Mouse (Mus musculus) neural tube, embryonic 11.5 days (tissue): ENCODE data around the gene Gm20481. TPM values are rescaled to one million over a fixed set of nuclear protein-coding genes. Genes with fewer than 3 reads are reported as not detected.

Experiments used
- ATAC-seq: fragments of 200-750 bp; cut with Nextera tagmentation; 2 replicates; pipeline ENCODE4 v1.8.0; 2017; ENCODE audit warnings: moderate number of reproducible peaks, mild to moderate bottlenecking, moderate TSS enrichment, moderate library complexity; ENCODE audit not compliant: insufficient read depth, low FRiP score, low TSS enrichment
- DNase-seq: peaks from one replicate; pipeline ENCODE4 v3.0.0-alpha.2; 2015; ENCODE audit warnings: low spot score
- H3K27ac ChIP-seq: fragments of 300-500 bp; sonication (generic); 2 replicates; pipeline ENCODE4 v1.5.1; 2014; ENCODE audit warnings: low read depth, mild to moderate bottlenecking, low read length
- H3K27me3 ChIP-seq: fragments of 300-500 bp; sonication (generic); 2 replicates; pipeline ENCODE4 v1.6.1; 2014; ENCODE audit warnings: mild to moderate bottlenecking, low read length, mixed read lengths; ENCODE audit not compliant: control insufficient read depth, insufficient read depth
- H3K36me3 ChIP-seq: fragments of 300-500 bp; sonication (generic); 2 replicates; pipeline ENCODE4 v1.6.1; 2014; ENCODE audit warnings: mild to moderate bottlenecking, low read length, moderate library complexity, mixed read lengths; ENCODE audit not compliant: control insufficient read depth, insufficient read depth
- H3K4me1 ChIP-seq: fragments of 300-500 bp; sonication (generic); 2 replicates; pipeline ENCODE4 v1.6.1; 2014; ENCODE audit warnings: low read length, mixed read lengths; ENCODE audit not compliant: control insufficient read depth, insufficient read depth
- H3K4me2 ChIP-seq: fragments of 300-500 bp; sonication (generic); 2 replicates; pipeline ENCODE4 v1.6.1; 2014; ENCODE audit warnings: low read depth, mild to moderate bottlenecking, moderate library complexity
- H3K4me3 ChIP-seq: fragments of 300-500 bp; sonication (generic); 2 replicates; pipeline ENCODE4 v1.5.1; 2014; ENCODE audit warnings: low read depth, low read length
- H3K9ac ChIP-seq: fragments of 300-500 bp; sonication (generic); 2 replicates; pipeline ENCODE4 v1.6.1; 2014; ENCODE audit warnings: mild to moderate bottlenecking, low read length
- H3K9me3 ChIP-seq: fragments of 300-500 bp; sonication (generic); 2 replicates; pipeline ENCODE4 v1.6.1; 2016; ENCODE audit warnings: low read length; ENCODE audit not compliant: control insufficient read depth
- WGBS: fragments of 180-500 bp; shearing (Covaris S2); extraction: QIAGEN DNeasy Blood & Tissue Kit; methylation state at CpG from one replicate; pipeline ENCODE4 v1.1.7; 2014; 5-methylcytosine and 5-hydroxymethylcytosine counted together
- polyA plus RNA-seq: library from polyadenylated mRNA; unstranded; fragments of >200 nt; fragmentation: Nextera tagmentation; extraction: Ambion mirVana; gene quantifications from 2 replicates; pipeline ENCODE4 v1.2.1, GENCODE M21; 2014

Gene Gm20481
- polyA plus RNA-seq, 1 experiment from 2014 or later: not detected

- Histone ChIP-seq H3K9me3 (no peaks in the 10 kb centered on the region), H3K36me3 (peaks cover 3% of the 10 kb centered on the region), H3K4me2 (no peak overlapping the region), H3K4me1 (no peaks in the 10 kb centered on the region), H3K4me3 (no peak overlapping the region), H3K9ac (no peak overlapping the region), H3K27me3 (no peaks in the 10 kb centered on the region), H3K27ac (no peak overlapping the region)
- WGBS: 87% methylated on average over 8 of the region's 8 CpGs
- ATAC-seq (no peak), DNase-seq (no peak)
These were observed 50.8 kb downstream of the Gm20481 start for GRCm38 (mm10) chr17:35020551-35020950.

- H3K9ac ChIP-seq: peak overlapping the region; percentile 24; the same call in 1 of the 2 replicates
- no peak overlapping the region for H3K27ac ChIP-seq
- H3K9me3 ChIP-seq: no peaks in the 10 kb centered on the region
- no peaks in the 10 kb centered on the region for H3K36me3 ChIP-seq
- DNase-seq: peak; percentile 92
- 14% methylated on average over 17 of the region's 17 CpGs for WGBS
- no peak overlapping the region for H3K4me3 ChIP-seq
- H3K27me3 ChIP-seq: no peaks in the 10 kb centered on the region
- H3K4me2 ChIP-seq: no peak overlapping the region
- peak; percentile 51; the same call in 1 of the 2 replicates for ATAC-seq
- no peaks in the 10 kb centered on the region for H3K4me1 ChIP-seq
These were observed 51.6 kb downstream of the Gm20481 start for GRCm38 (mm10) chr17:35021163-35021808.

Other genes starting within 250 kb of the Gm20481 start
- not detected in 2 replicates for gene C4b, start 226.0 kb upstream of the Gm20481 start, polyA plus RNA-seq
- not detected in 2 replicates for gene Cyp21a1, start 165.4 kb upstream of the Gm20481 start, polyA plus RNA-seq
- gene Stk19, start 133.0 kb upstream of the Gm20481 start, polyA plus RNA-seq: 20.3 and 24.7 TPM in 2 replicates
- 69.4 and 71.0 TPM in 2 replicates for gene Dxo, start 132.9 kb upstream of the Gm20481 start, polyA plus RNA-seq
- gene Skiv2l, start 119.7 kb upstream of the Gm20481 start, polyA plus RNA-seq: 45.0 and 55.7 TPM in 2 replicates
- gene Nelfe, start 119.5 kb upstream of the Gm20481 start, polyA plus RNA-seq: 125 and 132 TPM in 2 replicates
- 2.6 and 2.9 TPM in 2 replicates for gene Cfb, start 107.4 kb upstream of the Gm20481 start, polyA plus RNA-seq
- gene Zbtb12, start 90.4 kb upstream of the Gm20481 start, polyA plus RNA-seq: 1.7 and 2.1 TPM in 2 replicates
- not detected in 2 replicates for gene Gm20547, start 87.9 kb upstream of the Gm20481 start, polyA plus RNA-seq
- gene C2, start 71.6 kb upstream of the Gm20481 start, polyA plus RNA-seq: 0.57 and 0.86 TPM in 2 replicates
- gene Ehmt2, start 71.4 kb upstream of the Gm20481 start, polyA plus RNA-seq: 62.7 and 70.3 TPM in 2 replicates
- not detected in 2 replicates for gene Slc44a4, start 55.4 kb upstream of the Gm20481 start, polyA plus RNA-seq
- 16.4 and 16.8 TPM in 2 replicates for gene Neu1, start 38.7 kb upstream of the Gm20481 start, polyA plus RNA-seq
- 0.13 and 0.37 TPM in 2 replicates for gene Hspa1b, start 10.7 kb upstream of the Gm20481 start, polyA plus RNA-seq
- 1.1 and 1.9 TPM in 2 replicates for gene Hspa1a, start 2.2 kb downstream of the Gm20481 start, polyA plus RNA-seq
- gene Hspa1l, start 2.8 kb downstream of the Gm20481 start, polyA plus RNA-seq: 1.8 and 2.0 TPM in 2 replicates
- 209 and 211 TPM in 2 replicates for gene Lsm2, start 11.9 kb downstream of the Gm20481 start, polyA plus RNA-seq
- gene Vars, start 31.1 kb downstream of the Gm20481 start, polyA plus RNA-seq: 109 and 114 TPM in 2 replicates
- 0.08 TPM in 1 of 2 replicates, not detected in the other for gene Vwa7, start 46.7 kb downstream of the Gm20481 start, polyA plus RNA-seq
- 3.9 and 5.2 TPM in 2 replicates for gene Sapcd1, start 58.1 kb downstream of the Gm20481 start, polyA plus RNA-seq
- 4.1 and 6.2 TPM in 2 replicates for gene Msh5, start 76.8 kb downstream of the Gm20481 start, polyA plus RNA-seq
- 82.8 and 89.7 TPM in 2 replicates for gene Clic1, start 80.1 kb downstream of the Gm20481 start, polyA plus RNA-seq
- gene Ddah2, start 89.1 kb downstream of the Gm20481 start, polyA plus RNA-seq: 638 and 659 TPM in 2 replicates
- gene Ly6g6c, start 95.5 kb downstream of the Gm20481 start, polyA plus RNA-seq: 0.43 TPM in 1 of 2 replicates, not detected in the other
- gene Mpig6b, start 96.3 kb downstream of the Gm20481 start, polyA plus RNA-seq: 1.5 and 2.0 TPM in 2 replicates
- gene Ly6g6e, start 107.0 kb downstream of the Gm20481 start, polyA plus RNA-seq: 0.39 and 0.46 TPM in 2 replicates
- gene Ly6g6d, start 108.2 kb downstream of the Gm20481 start, polyA plus RNA-seq: 1.0 and 3.2 TPM in 2 replicates
- gene Ly6g6f, start 115.7 kb downstream of the Gm20481 start, polyA plus RNA-seq: 1.3 and 1.4 TPM in 2 replicates
- gene Abhd16a, start 119.4 kb downstream of the Gm20481 start, polyA plus RNA-seq: 50.5 and 59.9 TPM in 2 replicates
- gene Ly6g5c, start 138.4 kb downstream of the Gm20481 start, polyA plus RNA-seq: not detected in 2 replicates
- gene Ly6g5b, start 145.5 kb downstream of the Gm20481 start, polyA plus RNA-seq: 0.45 and 0.78 TPM in 2 replicates
- 26.1 and 28.9 TPM in 2 replicates for gene Gpank1, start 151.5 kb downstream of the Gm20481 start, polyA plus RNA-seq
- 303 and 319 TPM in 2 replicates for gene Csnk2b, start 152.1 kb downstream of the Gm20481 start, polyA plus RNA-seq
- 7.0 and 7.6 TPM in 2 replicates for gene D17H6S53E, start 156.5 kb downstream of the Gm20481 start, polyA plus RNA-seq
- gene Apom, start 162.1 kb downstream of the Gm20481 start, polyA plus RNA-seq: 0.81 and 0.93 TPM in 2 replicates
- gene Bag6, start 165.3 kb downstream of the Gm20481 start, polyA plus RNA-seq: 99.4 and 105 TPM in 2 replicates
- gene Prrc2a, start 195.0 kb downstream of the Gm20481 start, polyA plus RNA-seq: 185 and 194 TPM in 2 replicates
- 4.1 and 6.7 TPM in 2 replicates for gene Aif1, start 206.2 kb downstream of the Gm20481 start, polyA plus RNA-seq
- gene Lst1, start 218.5 kb downstream of the Gm20481 start, polyA plus RNA-seq: 5.8 and 9.1 TPM in 2 replicates
- 0.27 TPM in 1 of 2 replicates, not detected in the other for gene Ltb, start 224.5 kb downstream of the Gm20481 start, polyA plus RNA-seq
- gene Tnf, start 232.1 kb downstream of the Gm20481 start, polyA plus RNA-seq: 0.16 TPM in 1 of 2 replicates, not detected in the other
- gene Lta, start 235.4 kb downstream of the Gm20481 start, polyA plus RNA-seq: 0.28 TPM in 1 of 2 replicates, not detected in the other